Mouse (Mus musculus) cerebellum, postnatal 25 days (tissue): ENCODE measurements at regions not wholly inside any gene's neighbourhood (a gene's known extent, or its start where the extent isn't known, plus 50 kb on each side); places are given as distances from the start of the nearest gene placed in this dataset.

Experiments used
- DNase-seq, 2 experiments: peaks; one replicate each; pipeline ENCODE4 v3.0.0; 2021; ENCODE audit warnings: mixed read lengths in 2 of 2

DNA sequence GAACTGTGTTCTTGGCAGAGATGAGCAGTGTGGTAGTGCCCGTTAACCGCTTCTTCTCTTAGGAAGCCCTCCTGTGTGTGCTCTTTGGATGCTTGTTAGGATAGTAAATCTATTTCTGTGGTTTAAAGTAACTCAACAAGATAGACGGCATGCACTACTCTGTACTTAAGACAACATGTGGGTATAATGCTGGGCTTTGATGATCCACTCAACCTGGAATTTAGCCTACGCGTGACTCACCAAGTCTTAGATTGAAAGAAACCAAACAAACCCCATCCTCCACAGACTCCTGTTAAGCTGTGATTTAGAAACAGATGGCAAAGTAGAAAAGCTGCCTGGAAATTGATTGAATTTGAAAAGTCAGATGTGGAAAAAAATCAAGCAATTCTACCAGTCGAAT lies 673.5 kb downstream of the Olfm4 start:
- no peak for DNase-seq

- peak; percentile 12 to 58 for DNase-seq
These were observed 699.0 kb downstream of the Olfm4 start for GRCm38 (mm10) chr14:80682876-80683275.

- no peak for DNase-seq
These were observed 699.4 kb downstream of the Olfm4 start for GRCm38 (mm10) chr14:80683282-80683681.

GRCm38 (mm10) chr14:80683703-80684102 lies 699.8 kb downstream of the Olfm4 start:
- peak in 1 of 2 experiments; percentile 6 for DNase-seq

DNA sequence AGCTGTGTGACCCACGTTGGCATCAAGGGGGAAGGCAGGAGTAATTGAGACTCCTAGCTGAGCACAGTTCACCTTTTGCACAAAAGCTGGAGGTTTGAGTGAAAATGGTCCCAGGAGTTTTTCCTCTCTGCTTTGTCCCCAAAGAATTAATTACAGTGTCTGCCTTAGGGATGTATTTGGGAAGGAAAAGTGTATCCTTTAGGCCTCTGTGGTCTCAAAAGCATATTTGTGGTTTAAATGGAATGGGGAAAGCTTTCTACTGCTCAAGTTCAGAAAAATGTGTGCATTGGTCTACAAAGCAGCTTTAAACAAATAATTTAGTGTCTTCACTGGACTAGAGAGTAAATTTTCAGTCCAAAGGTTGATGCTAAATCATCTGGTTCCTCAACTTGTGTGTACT lies 706.6 kb downstream of the Olfm4 start:
- DNase-seq: no peak

GRCm38 (mm10) chr14:80722766-80723531 lies 739.1 kb downstream of the Olfm4 start:
- DNase-seq: no peak

- no peak for DNase-seq
These were observed 747.3 kb downstream of the Olfm4 start for GRCm38 (mm10) chr14:80731194-80731593.
